Mouse (Mus musculus) spleen, adult 2 months (tissue): ENCODE measurements around the gene Tnfrsf19.

Experiments used
- CTCF ChIP-seq: fragments of 200-500 bp; IDR thresholded peaks from 2 replicates; pipeline ENCODE4 v1.5.1; 2011; ENCODE audit warnings: mild to moderate bottlenecking, inconsistent platforms; ENCODE audit not compliant: insufficient read depth, insufficient read length, insufficient replicate concordance; ENCODE audit errors: extremely low read depth
- POLR2A ChIP-seq: fragments of 200-500 bp; IDR thresholded peaks from 2 replicates; pipeline ENCODE4 v1.6.1; 2011; ENCODE audit warnings: low read depth, low read length, inconsistent platforms

DNA sequence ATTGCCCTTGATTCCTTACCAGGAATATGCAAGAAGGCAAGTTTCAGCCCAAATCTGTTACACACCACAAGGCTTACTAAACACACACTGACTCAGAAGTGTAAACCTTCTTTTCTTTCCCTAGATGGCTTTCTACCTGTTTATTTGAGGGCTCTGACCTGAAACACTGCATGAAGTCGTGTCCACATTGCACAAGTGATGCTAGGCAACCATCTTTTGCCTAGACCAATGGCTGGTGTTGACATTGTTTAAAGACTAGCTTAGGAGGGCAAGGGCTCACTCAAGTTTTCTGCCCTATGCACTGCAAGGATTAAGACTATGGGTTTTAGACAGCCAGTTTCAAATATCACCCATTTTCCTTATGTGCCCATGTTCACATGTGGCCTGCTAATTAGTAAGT, 23.3 kb upstream of the Tnfrsf19 start:
- TF ChIP-seq POLR2A (no peak), CTCF (no peak)
